ENCODE assay signal across 8 mouse cellular contexts in genomic region chr14:55577871-55578667, GRCm38 (mm10). TPM values are rescaled to one million over a fixed set of nuclear protein-coding genes. Genes with fewer than 3 reads are reported as not detected.
DNase-seq lines count a peak whose midpoint lies in the region; ATAC-seq and TF ChIP-seq lines count a peak whose summit lies in the region.

Psme1 (plus strand) TSS chr14:55578123.

- WGBS in bone marrow, adult 2 months, result under 1% methylated on average over 32 of the region's 32 CpGs
- under 1% methylated on average over 32 of the region's 32 CpGs for WGBS in heart, embryonic 12.5 days
- 1% methylated on average over 25 of the region's 32 CpGs for WGBS in kidney, postnatal 0 days
- 1% methylated on average over 32 of the region's 32 CpGs for WGBS in liver, embryonic 13.5 days (ENCODE audit: insufficient replicate concordance)
- WGBS in stomach, embryonic 16.5 days, result under 1% methylated on average over 32 of the region's 32 CpGs

- H3K4me2 ChIP-seq in heart, embryonic 12.5 days, result peak within 1 kb of the TSS; percentile 87
- peak within 1 kb of the TSS; percentile 85 for H3K4me2 ChIP-seq in kidney, postnatal 0 days (ENCODE audit: low read length)
- peak within 1 kb of the TSS; percentile 92 for H3K4me2 ChIP-seq in liver, embryonic 13.5 days
- H3K4me2 ChIP-seq in stomach, embryonic 16.5 days (ENCODE audit: low read depth, low read length), result peak within 1 kb of the TSS; percentile 93

- peak; percentile 80 to 81 for DNase-seq in B cell, adult 2 months
- peak; percentile 93 for DNase-seq in kidney, postnatal 0 days (ENCODE audit: low spot score)
- DNase-seq in liver, embryonic 13.5 days, result peak; percentile 67
- DNase-seq in neural tube, embryonic 10.5 days (ENCODE audit: extremely low spot score, low spot score), result peak; percentile 74

- peaks cover 28% of the 10 kb centered on the region for H3K36me3 ChIP-seq in heart, embryonic 12.5 days
- peaks cover 11% of the 10 kb centered on the region for H3K36me3 ChIP-seq in kidney, postnatal 0 days (ENCODE audit: insufficient read depth, low read length)
- H3K36me3 ChIP-seq in liver, embryonic 13.5 days, result peaks cover 26% of the 10 kb centered on the region
- H3K36me3 ChIP-seq in stomach, embryonic 16.5 days (ENCODE audit: control insufficient read depth, insufficient read depth, low read length), result peaks cover 7% of the 10 kb centered on the region

- no peak for TF ChIP-seq CTCF in bone marrow, adult 2 months (IDR thresholded peaks at IDR 0.05; ENCODE audit: control insufficient read depth, insufficient read depth, low read length)
- no peak for TF ChIP-seq CTCF in kidney, postnatal 0 days (IDR thresholded peaks at IDR 0.05; ENCODE audit: low read depth)

- peak; percentile 68; the same call in 1 of the 2 replicates for TF ChIP-seq POLR2A in bone marrow, adult 2 months (IDR thresholded peaks at IDR 0.05; ENCODE audit: borderline replicate concordance, control insufficient read depth, low read depth, low read length)

- no peaks in the 10 kb centered on the region for H3K9me3 ChIP-seq in heart, embryonic 12.5 days (replicated peaks)
- no peaks in the 10 kb centered on the region for H3K9me3 ChIP-seq in kidney, postnatal 0 days (replicated peaks; ENCODE audit: low read length)
- H3K9me3 ChIP-seq in liver, embryonic 13.5 days (replicated peaks), result no peaks in the 10 kb centered on the region
- H3K9me3 ChIP-seq in stomach, embryonic 16.5 days (replicated peaks; ENCODE audit: control insufficient read depth, low read length), result no peaks in the 10 kb centered on the region

- peak within 1 kb of the TSS; percentile 81 for H3K27ac ChIP-seq in bone marrow, adult 2 months (ENCODE audit: control insufficient read depth, insufficient read depth, low read depth, low read length, poor library complexity)
- peak within 1 kb of the TSS; percentile 90 for H3K27ac ChIP-seq in heart, embryonic 12.5 days (ENCODE audit: poor library complexity, severe bottlenecking)
- peak within 1 kb of the TSS; percentile 88 for H3K27ac ChIP-seq in kidney, postnatal 0 days
- H3K27ac ChIP-seq in liver, embryonic 13.5 days, result peak within 1 kb of the TSS; percentile 90
- peak within 1 kb of the TSS; percentile 93 for H3K27ac ChIP-seq in stomach, embryonic 16.5 days (ENCODE audit: low read length)

- peak within 1 kb of the TSS; percentile 92 for H3K4me3 ChIP-seq in bone marrow, adult 2 months (replicated peaks; ENCODE audit: control insufficient read depth, low read depth, low read length)
- H3K4me3 ChIP-seq in heart, embryonic 12.5 days, result peak within 1 kb of the TSS; percentile 86
- H3K4me3 ChIP-seq in kidney, postnatal 0 days (replicated peaks; ENCODE audit: low read depth, low read length), result peak within 1 kb of the TSS; percentile 86
- H3K4me3 ChIP-seq in liver, embryonic 13.5 days (replicated peaks), result peak within 1 kb of the TSS; percentile 83
- peak within 1 kb of the TSS; percentile 98 for H3K4me3 ChIP-seq in stomach, embryonic 16.5 days (replicated peaks; ENCODE audit: low read length)

- no peaks in the 10 kb centered on the region for H3K27me3 ChIP-seq in heart, embryonic 12.5 days (replicated peaks)
- no peaks in the 10 kb centered on the region for H3K27me3 ChIP-seq in kidney, postnatal 0 days (ENCODE audit: insufficient read depth, low read length)
- H3K27me3 ChIP-seq in liver, embryonic 13.5 days, result no peaks in the 10 kb centered on the region
- no peaks in the 10 kb centered on the region for H3K27me3 ChIP-seq in stomach, embryonic 16.5 days (ENCODE audit: control insufficient read depth, insufficient read depth, low read length)

- ATAC-seq in erythroid progenitor cell, adult 5-6 weeks (replicated peaks; ENCODE audit: low FRiP score, poor library complexity, severe bottlenecking), result peak; percentile 71
- peak; percentile 79 for ATAC-seq in heart, embryonic 12.5 days (ENCODE audit: insufficient number of reproducible peaks, low FRiP score)
- ATAC-seq in kidney, postnatal 0 days (replicated peaks; ENCODE audit: low FRiP score, low read depth), result peak; percentile 85
- ATAC-seq in liver, embryonic 13.5 days (ENCODE audit: low read depth), result peak; percentile 80
- peak; percentile 91 for ATAC-seq in stomach, embryonic 16.5 days (ENCODE audit: insufficient read depth, low FRiP score)

- H3K9ac ChIP-seq in heart, embryonic 12.5 days, result peak within 1 kb of the TSS; percentile 96
- H3K9ac ChIP-seq in kidney, postnatal 0 days (ENCODE audit: low read depth, low read length), result peak within 1 kb of the TSS; percentile 85
- peak within 1 kb of the TSS; percentile 92 for H3K9ac ChIP-seq in liver, embryonic 13.5 days
- peak within 1 kb of the TSS; percentile 96 for H3K9ac ChIP-seq in stomach, embryonic 16.5 days (ENCODE audit: low read length)

- no peaks in the 10 kb centered on the region; the same call in 1 of the 2 replicates for H3K4me1 ChIP-seq in bone marrow, adult 2 months (ENCODE audit: control insufficient read depth, insufficient read depth, low read length)
- H3K4me1 ChIP-seq in heart, embryonic 12.5 days (replicated peaks), result peaks cover 43% of the 10 kb centered on the region
- H3K4me1 ChIP-seq in kidney, postnatal 0 days (replicated peaks; ENCODE audit: insufficient read depth, low read length), result peaks cover 11% of the 10 kb centered on the region
- H3K4me1 ChIP-seq in liver, embryonic 13.5 days (replicated peaks), result peaks cover 48% of the 10 kb centered on the region
- H3K4me1 ChIP-seq in stomach, embryonic 16.5 days (ENCODE audit: control insufficient read depth, insufficient read depth, low read length), result peaks cover 13% of the 10 kb centered on the region

RNA-seq across cellular contexts. Expression of gene Psme1, which starts in this region (rescaled TPM):
- polyA plus RNA-seq in bone marrow, adult 2 months (2011; ENCODE audit: insufficient read depth, insufficient read length, low replicate concordance, missing spikeins), result 187 and 268 TPM in 2 replicates
- 287 and 391 TPM in 2 replicates for total RNA-seq in erythroid progenitor cell, adult 5-6 weeks (2015; ENCODE audit: low replicate concordance)
- total RNA-seq in erythroid progenitor cell, adult 5-6 weeks (2017; ENCODE audit: low replicate concordance), result 37.7 and 64.8 TPM in 2 replicates
- polyA plus RNA-seq in heart, embryonic 12.5 days (2016; fragmentation: Nextera tagmentation; extraction: Ambion mirVana), result 211 and 212 TPM in 2 replicates
- polyA plus RNA-seq in kidney, postnatal 0 days (2015; fragmentation: Nextera tagmentation; extraction: Ambion mirVana), result 179 and 181 TPM in 2 replicates
- polyA plus RNA-seq in liver, embryonic 13.5 days (2015; fragmentation: Nextera tagmentation; extraction: Ambion mirVana), result 103 and 111 TPM in 2 replicates
- polyA plus RNA-seq in stomach, embryonic 16.5 days (2015; fragmentation: Nextera tagmentation; extraction: Ambion mirVana), result 149 and 162 TPM in 2 replicates

Comparison
In these comparisons a context has a peak if more than half of its experiments do, and no peak if none do; other contexts are left out.
1. Peak in every context shown above with its lines: DNase-seq, ATAC-seq, H3K4me3 ChIP-seq and H3K27ac ChIP-seq.